Mouse (Mus musculus): ENCODE data around the gene Slc7a8. TPM values are rescaled to one million over a fixed set of nuclear protein-coding genes. Genes with fewer than 3 reads are reported as not detected.
A peak's percentile ranks its signal among the peaks of the same experiment; 100 is the strongest.

The Slc7a8 gene
- polyA plus RNA-seq, 1 experiment from 2014 or later: 25.7 TPM

DNA sequence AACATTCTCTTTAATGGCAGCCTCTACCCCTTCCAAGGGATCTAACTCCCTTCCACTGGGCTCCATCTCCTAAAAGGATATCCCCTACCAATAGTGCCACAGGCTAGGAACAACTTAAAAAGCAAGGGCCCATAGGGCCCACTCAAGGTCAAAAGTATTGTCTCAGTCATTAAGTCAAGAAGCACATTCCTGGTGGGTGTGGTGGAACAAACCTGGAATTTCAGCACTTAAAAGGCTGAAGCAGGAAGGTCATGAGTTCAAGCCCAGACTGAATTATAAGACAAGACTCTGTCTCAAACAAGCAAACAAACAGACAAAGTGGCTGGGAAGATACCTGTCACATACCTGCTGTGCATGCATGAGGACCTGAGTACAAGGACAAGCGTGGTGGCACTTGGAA lies 14.2 kb upstream of the Slc7a8 start:
- no peaks in the 10 kb centered on the region for H3K36me3 ChIP-seq (ENCODE audit: insufficient read depth, low read length)
- H3K4me3 ChIP-seq (replicated peaks; ENCODE audit: low read depth, low read length): no peak overlapping the region
- DNase-seq (ENCODE audit: low spot score): no peak
- 92% methylated on average over 1 of the region's 1 CpGs for WGBS
- H3K4me1 ChIP-seq (replicated peaks; ENCODE audit: insufficient read depth, low read length): no peaks in the 10 kb centered on the region
- no peak overlapping the region for H3K27ac ChIP-seq
- no peak overlapping the region for H3K9ac ChIP-seq (ENCODE audit: low read depth, low read length)
- ATAC-seq (replicated peaks; ENCODE audit: low FRiP score, low read depth): no peak
- no peaks in the 10 kb centered on the region for H3K9me3 ChIP-seq (replicated peaks; ENCODE audit: low read length)
- H3K4me2 ChIP-seq (ENCODE audit: low read length): no peak overlapping the region
- H3K27me3 ChIP-seq (ENCODE audit: insufficient read depth, low read length): no peaks in the 10 kb centered on the region
- no peak for TF ChIP-seq CTCF (IDR thresholded peaks at IDR 0.05; ENCODE audit: low read depth)

DNA sequence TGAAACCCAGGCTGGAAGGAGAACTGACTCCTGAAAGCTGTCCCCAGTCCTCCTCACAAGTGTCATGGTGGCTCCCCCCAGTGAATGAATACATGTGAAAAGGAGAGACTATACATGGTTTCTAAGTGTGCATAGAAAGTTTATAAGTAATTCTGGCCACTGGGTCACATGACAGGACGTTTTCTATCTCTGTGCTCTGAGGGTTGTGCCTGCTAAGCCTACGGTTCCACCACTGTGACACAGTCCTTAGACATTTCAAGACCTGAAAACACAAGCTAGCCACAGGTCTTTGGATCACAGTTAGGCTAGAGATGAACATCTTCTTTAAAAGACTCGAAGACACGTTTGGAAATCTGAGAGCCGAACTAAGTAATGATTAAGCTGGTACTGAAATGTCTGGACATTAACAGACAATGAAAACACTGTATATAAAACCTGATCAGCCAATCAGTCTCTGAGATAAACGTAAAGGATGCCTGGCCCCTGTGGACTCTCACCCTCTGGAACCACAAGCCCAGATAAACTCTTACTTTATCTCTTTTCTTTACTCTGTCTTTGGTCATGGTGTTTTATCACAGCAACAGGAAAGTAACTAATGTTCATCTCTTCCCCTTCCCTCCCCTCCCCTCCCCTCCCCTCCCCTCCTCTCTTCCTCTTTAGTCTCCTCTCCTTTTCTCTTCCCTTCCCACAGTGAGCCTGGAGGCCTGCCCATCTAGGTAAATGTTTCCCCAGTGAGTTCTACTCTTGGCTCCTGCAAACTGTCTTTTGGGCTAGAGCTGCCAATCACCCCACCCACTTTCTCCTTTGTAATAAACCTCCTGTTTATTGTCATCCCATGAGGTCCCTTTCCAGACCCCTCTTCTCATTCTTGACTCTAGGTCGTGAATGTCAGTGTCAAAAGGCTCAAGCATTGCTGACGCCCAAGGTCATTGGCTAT lies 12.4 kb upstream of the Slc7a8 start:
- no peaks in the 10 kb centered on the region for H3K9me3 ChIP-seq (replicated peaks; ENCODE audit: low read length)
- 72% methylated on average over 8 of the region's 8 CpGs for WGBS
- no peaks in the 10 kb centered on the region for H3K4me1 ChIP-seq (replicated peaks; ENCODE audit: insufficient read depth, low read length)
- ATAC-seq (replicated peaks; ENCODE audit: low FRiP score, low read depth) (no peak), DNase-seq (ENCODE audit: low spot score) (no peak)
- H3K36me3 ChIP-seq (ENCODE audit: insufficient read depth, low read length): no peaks in the 10 kb centered on the region
- no peaks in the 10 kb centered on the region for H3K27me3 ChIP-seq (ENCODE audit: insufficient read depth, low read length)
- H3K9ac ChIP-seq (ENCODE audit: low read depth, low read length): no peak overlapping the region
- H3K4me2 ChIP-seq (ENCODE audit: low read length): no peak overlapping the region
- no peak for TF ChIP-seq CTCF (IDR thresholded peaks at IDR 0.05; ENCODE audit: low read depth)
- no peak overlapping the region for H3K4me3 ChIP-seq (replicated peaks; ENCODE audit: low read depth, low read length)
- H3K27ac ChIP-seq: no peak overlapping the region

DNA sequence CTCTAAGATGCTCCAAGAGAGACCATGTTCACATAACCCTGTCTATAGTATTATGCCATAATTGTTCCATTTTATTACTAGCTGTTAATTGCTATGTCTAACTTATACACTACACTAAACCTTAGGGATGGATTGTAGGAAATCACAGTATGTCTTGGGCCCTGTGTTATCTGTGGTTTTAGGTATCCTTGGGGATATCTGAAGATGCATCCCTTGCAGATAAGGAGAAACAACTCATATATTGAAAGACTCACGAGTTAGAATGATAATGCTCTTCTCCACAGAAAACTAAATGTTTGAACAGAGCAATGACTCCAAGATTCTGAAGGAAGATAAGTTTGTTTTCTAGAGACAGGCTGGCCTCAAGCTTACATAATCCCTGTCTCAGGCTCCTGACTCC lies 11.6 kb upstream of the Slc7a8 start:
- Histone ChIP-seq H3K4me1 (replicated peaks; ENCODE audit: insufficient read depth, low read length) (no peaks in the 10 kb centered on the region), H3K9ac (ENCODE audit: low read depth, low read length) (no peak overlapping the region), H3K27ac (no peak overlapping the region), H3K9me3 (replicated peaks; ENCODE audit: low read length) (no peaks in the 10 kb centered on the region), H3K4me2 (ENCODE audit: low read length) (no peak overlapping the region), H3K4me3 (replicated peaks; ENCODE audit: low read depth, low read length) (no peak overlapping the region), H3K27me3 (ENCODE audit: insufficient read depth, low read length) (no peaks in the 10 kb centered on the region), H3K36me3 (ENCODE audit: insufficient read depth, low read length) (no peaks in the 10 kb centered on the region)
- 76% methylated on average over 1 of the region's 1 CpGs for WGBS
- no peak for DNase-seq (ENCODE audit: low spot score)
- ATAC-seq (replicated peaks; ENCODE audit: low FRiP score, low read depth): no peak
- no peak for TF ChIP-seq CTCF (IDR thresholded peaks at IDR 0.05; ENCODE audit: low read depth)

DNA sequence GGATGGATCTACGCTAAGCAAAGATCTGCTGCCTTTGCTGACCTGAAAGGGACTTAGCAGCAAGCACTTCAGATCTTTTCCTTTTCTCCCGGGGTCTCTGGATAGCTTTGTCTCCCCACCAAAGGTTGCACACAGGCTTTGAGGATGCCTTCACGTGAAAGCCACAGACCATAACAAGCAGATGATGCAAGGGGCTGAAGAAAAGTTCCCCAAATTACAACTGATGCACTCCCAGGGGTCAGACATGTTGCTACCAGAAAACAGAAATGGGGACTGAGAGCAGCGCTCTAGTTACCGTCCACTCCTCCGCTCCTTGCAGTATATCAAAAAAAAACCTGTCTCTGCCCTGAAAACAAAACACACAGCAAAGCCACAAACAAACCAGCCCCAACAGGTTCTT lies 10.4 kb upstream of the Slc7a8 start:
- no peak overlapping the region for H3K4me3 ChIP-seq (replicated peaks; ENCODE audit: low read depth, low read length)
- no peak overlapping the region for H3K9ac ChIP-seq (ENCODE audit: low read depth, low read length)
- H3K4me1 ChIP-seq (replicated peaks; ENCODE audit: insufficient read depth, low read length): no peaks in the 10 kb centered on the region
- H3K9me3 ChIP-seq (replicated peaks; ENCODE audit: low read length): no peaks in the 10 kb centered on the region
- no peak for ATAC-seq (replicated peaks; ENCODE audit: low FRiP score, low read depth)
- H3K36me3 ChIP-seq (ENCODE audit: insufficient read depth, low read length): no peaks in the 10 kb centered on the region
- no peak for TF ChIP-seq CTCF (IDR thresholded peaks at IDR 0.05; ENCODE audit: low read depth)
- no peak for DNase-seq (ENCODE audit: low spot score)
- no peak overlapping the region for H3K27ac ChIP-seq
- H3K4me2 ChIP-seq (ENCODE audit: low read length): no peak overlapping the region
- WGBS: 59% methylated on average over 6 of the region's 6 CpGs
- no peaks in the 10 kb centered on the region for H3K27me3 ChIP-seq (ENCODE audit: insufficient read depth, low read length)

DNA sequence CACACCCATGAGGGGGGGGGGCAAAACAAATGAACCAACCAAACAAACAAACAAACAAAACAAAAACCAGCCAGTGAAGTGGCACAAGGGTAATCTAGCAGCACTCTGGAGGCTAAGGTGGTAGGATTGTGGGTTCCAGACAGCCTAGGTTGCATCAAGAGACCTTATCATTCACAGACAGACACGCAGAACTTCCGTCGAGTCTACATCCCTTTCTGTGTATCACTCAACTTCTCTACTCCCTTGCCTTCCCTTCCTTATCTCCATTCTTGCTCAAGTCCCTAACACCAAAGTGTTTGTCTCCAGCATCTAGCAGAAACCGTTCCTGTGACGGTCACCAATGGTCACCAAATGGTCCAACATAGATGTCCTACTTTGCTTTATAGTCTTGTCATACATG lies 6.5 kb upstream of the Slc7a8 start:
- Histone ChIP-seq H3K4me3 (replicated peaks; ENCODE audit: low read depth, low read length) (no peak overlapping the region), H3K9me3 (replicated peaks; ENCODE audit: low read length) (no peaks in the 10 kb centered on the region), H3K27me3 (ENCODE audit: insufficient read depth, low read length) (no peaks in the 10 kb centered on the region), H3K36me3 (ENCODE audit: insufficient read depth, low read length) (no peaks in the 10 kb centered on the region), H3K4me1 (replicated peaks; ENCODE audit: insufficient read depth, low read length) (no peaks in the 10 kb centered on the region), H3K4me2 (ENCODE audit: low read length) (no peak overlapping the region), H3K27ac (no peak overlapping the region), H3K9ac (ENCODE audit: low read depth, low read length) (no peak overlapping the region)
- no peak for ATAC-seq (replicated peaks; ENCODE audit: low FRiP score, low read depth)
- TF ChIP-seq CTCF (IDR thresholded peaks at IDR 0.05; ENCODE audit: low read depth): no peak
- no peak for DNase-seq (ENCODE audit: low spot score)
- WGBS: 91% methylated on average over 5 of the region's 5 CpGs

DNA sequence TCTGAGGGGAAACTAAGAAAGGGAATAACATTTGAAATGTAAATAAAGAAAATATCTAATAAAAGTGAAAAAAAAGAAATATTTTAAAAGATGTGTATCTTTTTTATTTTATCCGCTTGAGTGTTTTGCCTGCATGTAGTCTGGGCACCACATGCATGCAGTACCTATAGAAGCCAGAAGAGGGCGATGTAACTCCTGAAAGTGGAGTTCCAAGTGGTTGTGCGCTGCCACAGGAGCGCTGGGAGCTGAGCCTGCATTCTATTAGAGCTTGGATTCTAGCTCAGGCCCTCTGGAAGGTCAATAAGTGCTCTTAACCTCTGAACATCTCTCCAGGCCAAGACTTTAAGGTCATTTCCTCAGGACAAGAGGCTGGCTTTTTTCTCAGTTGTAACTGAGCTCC lies 5.5 kb upstream of the Slc7a8 start:
- H3K27ac ChIP-seq: no peak overlapping the region
- DNase-seq (ENCODE audit: low spot score) (no peak), ATAC-seq (replicated peaks; ENCODE audit: low FRiP score, low read depth) (no peak)
- H3K27me3 ChIP-seq (ENCODE audit: insufficient read depth, low read length): no peaks in the 10 kb centered on the region
- H3K36me3 ChIP-seq (ENCODE audit: insufficient read depth, low read length): no peaks in the 10 kb centered on the region
- H3K9me3 ChIP-seq (replicated peaks; ENCODE audit: low read length): no peaks in the 10 kb centered on the region
- H3K4me3 ChIP-seq (replicated peaks; ENCODE audit: low read depth, low read length): no peak overlapping the region
- peak; percentile 46; the same call in 1 of the 2 replicates for TF ChIP-seq CTCF (IDR thresholded peaks at IDR 0.05; ENCODE audit: low read depth)
- H3K4me2 ChIP-seq (ENCODE audit: low read length): no peak overlapping the region
- 67% methylated on average over 4 of the region's 4 CpGs for WGBS
- H3K4me1 ChIP-seq (replicated peaks; ENCODE audit: insufficient read depth, low read length): no peaks in the 10 kb centered on the region
- H3K9ac ChIP-seq (ENCODE audit: low read depth, low read length): no peak overlapping the region

All from kidney, postnatal 0 days (tissue).